Mouse (Mus musculus): ENCODE measurements around the gene Gm28048.

Gene Gm28048

DNA sequence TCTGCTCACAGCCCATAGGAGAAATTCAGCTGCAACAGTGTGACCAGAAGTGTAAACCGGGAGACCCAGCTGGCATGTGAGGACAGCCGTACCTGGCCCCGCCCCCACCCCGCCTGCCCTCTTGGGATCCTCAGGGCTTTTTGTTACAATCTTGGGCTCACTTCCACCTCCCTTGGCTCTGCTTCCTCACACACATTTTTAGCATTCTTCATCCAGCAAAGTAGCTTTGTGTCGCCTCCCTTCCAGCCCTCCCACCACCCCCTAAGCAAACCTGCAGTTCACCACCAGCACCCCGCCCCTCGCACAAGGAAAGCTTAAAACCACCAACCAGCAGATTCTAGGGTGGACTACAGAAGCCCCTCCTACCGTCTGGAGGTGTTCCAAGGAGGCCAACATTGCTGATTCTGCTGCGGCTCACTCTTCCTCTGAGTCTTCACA, 181.9 kb downstream of the Gm28048 start:
- DNase-seq (ENCODE audit: low read depth): no peak

- no peak for DNase-seq (ENCODE audit: low read depth)
Observed at GRCm38 (mm10) chr11:22798916-22799315, 183.0 kb downstream of the Gm28048 start.

- no peak for DNase-seq (ENCODE audit: low read depth)
Observed at GRCm38 (mm10) chr11:22794734-22795133, 187.2 kb downstream of the Gm28048 start.

GRCm38 (mm10) chr11:22793881-22794203, 188.0 kb downstream of the Gm28048 start:
- no peak for DNase-seq (ENCODE audit: low read depth)

DNA sequence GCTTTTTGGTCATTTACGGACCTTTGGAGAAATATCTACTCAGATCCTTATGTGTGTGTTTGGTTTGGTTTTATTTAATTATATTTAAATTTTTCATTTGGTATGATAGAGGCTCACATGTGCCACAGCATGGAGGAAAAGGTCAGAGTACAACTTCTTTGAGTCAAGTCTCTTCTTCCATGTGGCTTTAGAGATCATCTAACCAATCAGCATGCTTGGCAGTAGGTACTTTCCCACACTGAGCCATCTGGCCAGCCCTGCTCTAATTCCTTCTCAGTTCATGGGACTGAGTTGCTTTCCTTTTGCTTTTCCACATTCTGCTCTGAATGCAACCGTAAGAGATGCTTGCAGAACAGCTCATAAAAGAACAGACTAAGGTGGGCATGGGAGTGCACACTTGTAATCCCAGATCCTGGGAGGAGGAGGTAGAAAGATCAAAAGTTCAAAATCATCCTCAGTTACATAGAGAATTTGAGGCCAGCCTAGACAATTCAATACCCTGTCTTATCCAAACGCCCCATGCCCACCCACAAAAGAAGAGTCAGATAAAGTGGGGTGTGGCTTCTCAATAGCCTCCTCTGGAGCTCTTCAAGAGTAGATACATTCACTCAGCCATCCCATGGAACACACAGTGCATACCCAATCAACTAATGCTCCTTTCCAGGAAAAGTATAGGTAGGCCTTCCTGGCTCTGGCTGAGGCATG, 188.6 kb downstream of the Gm28048 start:
- DNase-seq (ENCODE audit: low read depth): no peak

DNA sequence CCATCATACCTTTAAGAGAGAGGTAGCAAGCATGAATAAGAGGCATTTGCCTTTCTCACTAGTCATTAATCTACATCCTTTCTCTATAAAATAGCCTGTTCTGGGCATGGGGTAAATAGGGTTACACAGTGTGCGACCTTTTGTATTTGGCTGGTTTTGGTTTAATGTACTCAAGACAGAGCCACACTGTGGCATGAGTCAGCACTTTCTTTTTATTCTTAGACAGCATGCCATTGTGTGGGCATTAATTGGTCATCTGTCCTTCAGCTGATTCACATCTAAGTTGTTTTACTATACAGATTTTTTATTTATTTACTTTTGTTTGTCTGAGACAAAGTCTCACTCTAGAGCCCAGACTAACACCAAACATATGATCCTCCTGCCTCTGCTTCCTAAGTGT, 189.7 kb downstream of the Gm28048 start:
- DNase-seq (ENCODE audit: low read depth): no peak

DNA sequence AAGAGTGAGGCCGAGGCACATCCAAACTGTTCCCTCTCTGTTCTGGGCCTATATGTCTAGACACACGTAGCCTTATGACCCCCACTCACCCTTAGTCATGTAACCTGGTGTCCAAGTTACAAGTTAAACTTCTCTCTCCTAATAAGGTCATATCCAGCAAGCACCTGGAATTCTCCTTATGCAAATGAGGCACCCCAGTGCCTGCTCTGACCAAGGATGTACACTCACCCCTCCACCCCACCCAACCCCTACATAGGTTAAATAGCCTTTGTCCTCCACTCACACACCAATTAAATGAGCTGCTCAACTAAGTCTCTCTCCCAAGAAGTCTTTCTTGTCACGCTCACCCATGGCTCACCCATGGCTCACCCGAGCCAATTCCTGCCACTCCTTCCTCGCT, 190.2 kb downstream of the Gm28048 start:
- no peak for DNase-seq (ENCODE audit: low read depth)

DNA sequence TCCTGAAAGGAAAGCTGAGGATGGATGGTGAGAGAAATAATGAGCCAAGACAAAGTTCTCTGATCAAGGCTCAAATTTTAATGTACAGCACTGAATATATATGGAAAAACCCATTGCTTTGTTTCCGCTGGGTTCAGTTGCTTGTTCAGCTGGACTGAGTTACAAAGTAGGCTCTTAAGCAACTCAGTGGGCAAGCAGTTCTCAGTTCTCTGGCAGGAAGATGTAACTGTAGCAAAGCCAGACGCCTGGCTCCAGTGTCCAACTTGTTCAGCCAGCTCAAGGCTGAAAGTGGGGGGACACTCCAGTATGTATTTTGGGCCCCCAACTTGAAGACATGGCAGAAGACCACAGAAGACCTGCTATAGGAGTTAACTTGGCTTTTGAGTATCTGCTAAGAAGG, 194.1 kb downstream of the Gm28048 start:
- no peak for DNase-seq (ENCODE audit: low read depth)
